Mouse (Mus musculus): ENCODE measurements around the gene Mllt6. TPM values are rescaled to one million over a fixed set of nuclear protein-coding genes. Genes with fewer than 3 reads are reported as not detected.
A peak's percentile ranks its signal among the peaks of the same experiment; 100 is the strongest.

Gene Mllt6
- polyA plus RNA-seq, 2 experiments: 0.22 to 1.0 TPM

DNA sequence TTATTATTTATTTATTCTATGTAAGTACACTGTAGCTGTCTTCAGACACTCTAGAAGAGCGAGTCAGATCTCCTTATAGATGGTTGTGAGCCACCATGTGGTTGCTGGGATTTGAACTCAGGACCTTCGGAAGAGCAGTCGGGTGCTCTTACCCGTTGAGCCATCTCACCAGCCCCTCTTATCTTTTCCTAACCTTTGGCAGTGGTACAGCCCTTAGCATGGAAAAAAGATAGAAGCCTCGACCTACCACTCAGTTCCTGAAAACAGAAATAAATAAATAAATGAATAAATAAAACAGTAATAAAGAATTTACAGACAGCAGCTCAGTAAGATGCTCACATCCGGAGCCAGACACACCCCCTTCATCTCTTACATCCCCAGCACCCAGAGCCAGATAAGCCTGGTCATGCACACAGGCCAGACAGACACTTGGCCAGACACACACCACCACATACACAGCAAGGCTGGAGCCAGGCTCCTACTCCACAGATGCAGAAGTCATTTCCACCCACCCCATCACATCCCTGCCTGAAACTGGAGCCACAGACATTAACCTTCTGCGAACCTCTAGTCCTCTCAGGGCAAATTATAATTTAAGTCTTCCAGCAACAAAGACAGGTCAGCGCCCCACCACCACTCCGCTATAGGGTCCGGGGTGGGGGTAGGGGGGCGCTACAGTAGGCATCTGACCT, 34.1 kb downstream of the Mllt6 start:
- no peaks in the 10 kb centered on the region for H3K36me3 ChIP-seq (replicated peaks; ENCODE audit: control insufficient read depth, insufficient read depth, low read depth)
- TF ChIP-seq EP300 (IDR thresholded peaks at IDR 0.05; ENCODE audit: low read depth): no peak
- TF ChIP-seq CTCF (IDR thresholded peaks at IDR 0.05; ENCODE audit: low read depth): no peak
- H3K27ac ChIP-seq: no peak overlapping the region
- H3K9me3 ChIP-seq (ENCODE audit: control insufficient read depth, low read length): no peaks in the 10 kb centered on the region
- DNase-seq (ENCODE audit: low read depth in 3 of 3, low spot score in 3 of 3): no peak
- no peak overlapping the region for H3K4me3 ChIP-seq (ENCODE audit: insufficient read depth in 1 of 2, low read depth in 2 of 2, low read length in 2 of 2)
- WGBS (ENCODE audit: insufficient replicate concordance): 56% methylated on average over 11 of the region's 11 CpGs
- no peak overlapping the region for H3K4me2 ChIP-seq (ENCODE audit: low read depth)
- ATAC-seq (ENCODE audit: insufficient read depth): no peak
- peaks cover 0 to 10% of the 10 kb centered on the region in 2 experiments; a peak in 2 of 4 replicates for H3K4me1 ChIP-seq (replicated peaks; ENCODE audit: control insufficient read depth in 2 of 2, insufficient read depth in 2 of 2, low read length in 1 of 2)
- H3K9ac ChIP-seq (replicated peaks): no peak overlapping the region
- H3K27me3 ChIP-seq (ENCODE audit: control insufficient read depth, insufficient read depth, low read length): peaks cover 44% of the 10 kb centered on the region

GRCm38 (mm10) chr11:97697891-97698529, 34.8 kb downstream of the Mllt6 start:
- peak overlapping the region; percentile 76 for H3K4me2 ChIP-seq (ENCODE audit: low read depth)
- no peak for ATAC-seq (ENCODE audit: insufficient read depth)
- 27% methylated on average over 14 of the region's 14 CpGs for WGBS (ENCODE audit: insufficient replicate concordance)
- no peak overlapping the region for H3K9ac ChIP-seq (replicated peaks)
- peaks cover 0 to 10% of the 10 kb centered on the region in 2 experiments; a peak in 2 of 4 replicates for H3K4me1 ChIP-seq (replicated peaks; ENCODE audit: control insufficient read depth in 2 of 2, insufficient read depth in 2 of 2, low read length in 1 of 2)
- H3K9me3 ChIP-seq (ENCODE audit: control insufficient read depth, low read length): no peaks in the 10 kb centered on the region
- TF ChIP-seq CTCF (IDR thresholded peaks at IDR 0.05; ENCODE audit: low read depth): no peak
- peaks cover 44% of the 10 kb centered on the region for H3K27me3 ChIP-seq (ENCODE audit: control insufficient read depth, insufficient read depth, low read length)
- no peaks in the 10 kb centered on the region for H3K36me3 ChIP-seq (replicated peaks; ENCODE audit: control insufficient read depth, insufficient read depth, low read depth)
- H3K4me3 ChIP-seq (ENCODE audit: insufficient read depth in 1 of 2, low read depth in 2 of 2, low read length in 2 of 2): peak overlapping the region; percentile 49 to 57
- DNase-seq (ENCODE audit: low read depth in 3 of 3, low spot score in 3 of 3): no peak
- H3K27ac ChIP-seq: no peak overlapping the region

GRCm38 (mm10) chr11:97698741-97699611, 35.8 kb downstream of the Mllt6 start:
- no peak for DNase-seq (ENCODE audit: low read depth in 3 of 3, low spot score in 3 of 3)
- H3K9me3 ChIP-seq (ENCODE audit: control insufficient read depth, low read length): no peaks in the 10 kb centered on the region
- H3K36me3 ChIP-seq (replicated peaks; ENCODE audit: control insufficient read depth, insufficient read depth, low read depth): no peaks in the 10 kb centered on the region
- no peak for ATAC-seq (ENCODE audit: insufficient read depth)
- H3K4me1 ChIP-seq (replicated peaks; ENCODE audit: control insufficient read depth in 2 of 2, insufficient read depth in 2 of 2, low read length in 1 of 2): peaks cover under 1 to 13% of the 10 kb centered on the region in 2 experiments; a peak in 2 of 4 replicates
- TF ChIP-seq CTCF (IDR thresholded peaks at IDR 0.05; ENCODE audit: low read depth) (peak; percentile 29), EP300 (IDR thresholded peaks at IDR 0.05; ENCODE audit: low read depth) (no peak)
- H3K9ac ChIP-seq (replicated peaks): peak overlapping the region; percentile 36; the same call in 1 of the 2 replicates
- H3K27ac ChIP-seq: no peak overlapping the region
- H3K4me3 ChIP-seq (ENCODE audit: insufficient read depth in 1 of 2, low read depth in 2 of 2, low read length in 2 of 2): peak overlapping the region; percentile 49 to 57
- peaks cover 44% of the 10 kb centered on the region for H3K27me3 ChIP-seq (ENCODE audit: control insufficient read depth, insufficient read depth, low read length)
- under 1% methylated on average over 63 of the region's 63 CpGs for WGBS (ENCODE audit: insufficient replicate concordance)
- peak overlapping the region; percentile 76 for H3K4me2 ChIP-seq (ENCODE audit: low read depth)

DNA sequence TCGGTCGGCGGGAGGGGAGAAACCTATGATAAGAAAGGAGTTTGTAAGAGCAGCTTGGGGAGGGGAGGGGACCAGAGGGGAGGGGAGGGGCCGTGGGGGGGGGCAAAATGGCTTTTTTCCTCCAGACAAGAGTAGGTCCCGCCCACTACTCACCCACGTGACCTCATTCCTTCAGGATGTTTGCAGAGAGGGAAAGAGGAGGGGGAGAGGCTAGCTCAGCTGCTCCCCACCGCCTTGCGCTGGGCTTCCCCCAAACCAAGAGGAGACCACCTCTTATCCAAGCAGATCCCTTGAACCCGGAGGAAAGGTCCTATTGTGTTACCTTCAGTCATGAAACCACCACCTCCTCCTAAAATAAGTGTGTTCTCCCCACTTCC, 36.4 kb downstream of the Mllt6 start:
- no peak for DNase-seq (ENCODE audit: low read depth in 3 of 3, low spot score in 3 of 3)
- peak overlapping the region; percentile 49 to 57 for H3K4me3 ChIP-seq (ENCODE audit: insufficient read depth in 1 of 2, low read depth in 2 of 2, low read length in 2 of 2)
- H3K27me3 ChIP-seq (ENCODE audit: control insufficient read depth, insufficient read depth, low read length): peaks cover 44% of the 10 kb centered on the region
- WGBS (ENCODE audit: insufficient replicate concordance): 0% methylated on average over 9 of the region's 9 CpGs
- no peak overlapping the region for H3K27ac ChIP-seq
- no peak for ATAC-seq (ENCODE audit: insufficient read depth)
- TF ChIP-seq CTCF (IDR thresholded peaks at IDR 0.05; ENCODE audit: low read depth): no peak
- TF ChIP-seq EP300 (IDR thresholded peaks at IDR 0.05; ENCODE audit: low read depth): no peak
- peaks cover 3 to 18% of the 10 kb centered on the region in 2 experiments; a peak in 2 of 4 replicates for H3K4me1 ChIP-seq (replicated peaks; ENCODE audit: control insufficient read depth in 2 of 2, insufficient read depth in 2 of 2, low read length in 1 of 2)
- no peak overlapping the region for H3K9ac ChIP-seq (replicated peaks)
- H3K4me2 ChIP-seq (ENCODE audit: low read depth): peak overlapping the region; percentile 76
- no peaks in the 10 kb centered on the region for H3K9me3 ChIP-seq (ENCODE audit: control insufficient read depth, low read length)
- H3K36me3 ChIP-seq (replicated peaks; ENCODE audit: control insufficient read depth, insufficient read depth, low read depth): no peaks in the 10 kb centered on the region

All from liver, embryonic 14.5 days (tissue).